Mouse (Mus musculus): ENCODE data around the gene Golga4. TPM values are rescaled to one million over a fixed set of nuclear protein-coding genes. Genes with fewer than 3 reads are reported as not detected.
A peak's percentile ranks its signal among the peaks of the same experiment; 100 is the strongest.

The Golga4 gene
- polyA plus RNA-seq, 1 experiment, result 49.9 TPM

DNA sequence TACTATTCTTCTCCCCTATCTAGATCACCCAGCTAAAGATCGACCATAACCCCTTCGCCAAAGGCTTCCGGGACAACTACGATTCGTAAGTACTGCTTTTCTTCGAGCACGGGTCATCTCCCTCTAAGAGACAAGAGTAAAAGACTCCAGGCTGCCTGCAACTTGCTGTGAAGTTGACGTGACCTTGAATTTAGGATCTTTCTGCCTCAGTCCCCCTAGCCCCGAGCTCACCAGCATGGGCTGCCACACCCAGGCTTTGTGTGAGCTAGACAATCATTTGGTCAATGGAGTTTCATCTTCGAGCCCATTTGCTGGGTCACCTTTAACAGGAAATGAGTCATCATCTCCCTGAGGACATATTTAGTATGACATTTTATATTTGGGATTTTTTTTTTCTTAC, 23.9 kb upstream of the Golga4 start:
- Histone ChIP-seq H3K27ac (replicated peaks; ENCODE audit: low read depth, low read length) (no peak overlapping the region), H3K4me3 (ENCODE audit: insufficient read depth, low read depth, low read length) (no peak overlapping the region), H3K4me1 (ENCODE audit: control insufficient read depth, insufficient read depth, insufficient read length, low read length) (peaks cover 6% of the 10 kb centered on the region; the same call in 1 of the 2 replicates)

GRCm38 (mm10) chr9:118486361-118487095, 19.5 kb upstream of the Golga4 start:
- no peak overlapping the region for H3K27ac ChIP-seq (replicated peaks; ENCODE audit: low read depth, low read length)
- 0 out of 2 replicates have a peak overlapping the region, but pooled peaks have one; percentile 7 for H3K4me3 ChIP-seq (ENCODE audit: insufficient read depth, low read depth, low read length)
- H3K4me1 ChIP-seq (ENCODE audit: control insufficient read depth, insufficient read depth, insufficient read length, low read length), result peaks cover 3% of the 10 kb centered on the region; the same call in 1 of the 2 replicates

- peaks cover 3% of the 10 kb centered on the region; the same call in 1 of the 2 replicates for H3K4me1 ChIP-seq (ENCODE audit: control insufficient read depth, insufficient read depth, insufficient read length, low read length)
- H3K27ac ChIP-seq (replicated peaks; ENCODE audit: low read depth, low read length), result no peak overlapping the region
- H3K4me3 ChIP-seq (ENCODE audit: insufficient read depth, low read depth, low read length), result no peak overlapping the region
These were observed 19.0 kb upstream of the Golga4 start for GRCm38 (mm10) chr9:118487096-118487395.

DNA sequence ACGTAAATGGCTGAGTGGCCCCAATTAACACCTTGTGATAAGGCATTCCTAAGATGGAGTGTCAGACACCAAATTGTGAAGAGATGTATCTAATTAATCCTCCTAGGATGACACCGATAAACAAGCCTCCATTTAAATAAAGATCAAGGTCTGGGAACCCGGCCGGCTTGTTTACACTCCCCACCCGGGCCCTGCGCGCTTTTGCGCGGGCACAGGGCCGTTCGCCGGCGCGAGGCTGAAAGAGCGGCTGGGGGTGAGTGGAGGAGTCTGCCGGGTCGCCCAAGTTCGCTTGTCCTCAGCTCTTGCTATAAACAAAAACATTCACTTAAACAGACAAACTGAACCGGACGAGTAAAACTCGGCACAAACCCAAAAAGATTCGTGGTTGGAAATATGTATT, 18.4 kb upstream of the Golga4 start:
- H3K4me3 ChIP-seq (ENCODE audit: insufficient read depth, low read depth, low read length), result peak overlapping the region; percentile 36
- no peak overlapping the region for H3K27ac ChIP-seq (replicated peaks; ENCODE audit: low read depth, low read length)
- peaks cover 3% of the 10 kb centered on the region; the same call in 1 of the 2 replicates for H3K4me1 ChIP-seq (ENCODE audit: control insufficient read depth, insufficient read depth, insufficient read length, low read length)

DNA sequence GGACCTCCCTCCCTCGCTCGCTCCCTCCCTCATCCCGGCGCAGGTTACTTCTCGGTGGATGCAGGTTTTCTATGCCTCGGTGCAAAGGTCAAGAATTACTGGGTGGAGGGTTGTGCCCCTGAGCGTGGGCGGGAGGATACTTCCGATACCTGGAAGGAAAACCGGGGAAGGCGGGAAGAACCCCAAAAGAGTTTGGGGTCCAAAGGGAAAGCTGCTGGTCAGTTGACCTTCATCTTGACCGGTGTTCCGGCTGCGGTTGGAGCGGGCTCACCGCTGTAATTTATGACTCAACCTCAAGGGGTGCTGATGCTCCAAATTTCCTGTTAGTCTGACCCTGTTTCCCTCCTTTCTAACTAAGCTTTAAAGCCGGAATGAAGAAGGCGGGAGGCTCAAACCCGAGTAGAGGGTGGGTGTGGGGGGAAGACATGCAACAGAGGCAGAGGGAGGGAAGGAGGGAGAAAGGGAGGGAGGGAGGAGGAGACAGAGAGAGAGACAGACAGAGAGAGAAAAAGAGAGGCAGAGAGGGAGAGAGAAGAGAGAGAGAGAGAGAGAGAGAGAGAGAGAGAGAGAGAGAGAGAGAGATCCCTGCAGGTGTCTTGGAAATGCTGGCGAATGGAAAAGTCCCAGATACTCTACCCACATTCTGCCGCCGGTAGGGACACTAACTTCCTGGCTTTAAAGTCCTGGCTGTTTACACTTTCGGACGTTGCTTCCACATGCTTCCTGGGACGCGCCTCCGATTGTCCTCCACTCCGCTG, 17.8 kb upstream of the Golga4 start:
- peak overlapping the region; percentile 36 for H3K4me3 ChIP-seq (ENCODE audit: insufficient read depth, low read depth, low read length)

GRCm38 (mm10) chr9:118488896-118489578, 17.0 kb upstream of the Golga4 start:
- Histone ChIP-seq H3K27ac (replicated peaks; ENCODE audit: low read depth, low read length) (no peak overlapping the region), H3K4me3 (ENCODE audit: insufficient read depth, low read depth, low read length) (peak overlapping the region; percentile 47), H3K4me1 (ENCODE audit: control insufficient read depth, insufficient read depth, insufficient read length, low read length) (peaks cover 3% of the 10 kb centered on the region; the same call in 1 of the 2 replicates)

More for the DNA sequence above, 17.8 kb upstream of the Golga4 start:
- Histone ChIP-seq H3K4me1 (ENCODE audit: control insufficient read depth, insufficient read depth, insufficient read length, low read length) (peaks cover 3% of the 10 kb centered on the region; the same call in 1 of the 2 replicates), H3K27ac (replicated peaks; ENCODE audit: low read depth, low read length) (no peak overlapping the region)

DNA sequence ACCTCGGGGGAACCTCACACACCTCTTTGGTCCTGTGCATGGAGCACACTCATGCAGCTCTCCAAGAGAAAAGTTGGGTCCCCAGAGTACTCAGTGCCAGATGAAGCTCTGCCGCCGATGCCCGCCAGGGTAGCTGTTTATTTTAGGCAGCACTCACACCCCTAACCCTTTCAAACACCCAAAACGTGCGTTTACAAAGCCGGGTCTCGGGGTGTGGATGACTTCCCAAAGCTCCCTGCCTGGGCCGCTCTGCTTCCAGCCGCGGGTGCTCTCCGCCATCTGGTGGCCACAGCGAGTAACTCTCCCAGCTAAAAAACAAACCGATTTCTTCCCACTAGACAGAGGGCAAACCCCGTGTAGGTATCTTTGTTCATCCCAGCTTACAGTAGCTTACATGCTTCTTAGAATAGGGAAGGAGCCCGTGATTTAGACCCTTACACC, 16.5 kb upstream of the Golga4 start:
- H3K4me3 ChIP-seq (ENCODE audit: insufficient read depth, low read depth, low read length), result peak overlapping the region; percentile 47
- no peak overlapping the region for H3K27ac ChIP-seq (replicated peaks; ENCODE audit: low read depth, low read length)
- peaks cover 3% of the 10 kb centered on the region; the same call in 1 of the 2 replicates for H3K4me1 ChIP-seq (ENCODE audit: control insufficient read depth, insufficient read depth, insufficient read length, low read length)

- no peak overlapping the region for H3K27ac ChIP-seq (replicated peaks; ENCODE audit: low read depth, low read length)
- peaks cover 3% of the 10 kb centered on the region; the same call in 1 of the 2 replicates for H3K4me1 ChIP-seq (ENCODE audit: control insufficient read depth, insufficient read depth, insufficient read length, low read length)
- H3K4me3 ChIP-seq (ENCODE audit: insufficient read depth, low read depth, low read length), result no peak overlapping the region
These were observed 14.9 kb upstream of the Golga4 start for GRCm38 (mm10) chr9:118491195-118491594.

DNA sequence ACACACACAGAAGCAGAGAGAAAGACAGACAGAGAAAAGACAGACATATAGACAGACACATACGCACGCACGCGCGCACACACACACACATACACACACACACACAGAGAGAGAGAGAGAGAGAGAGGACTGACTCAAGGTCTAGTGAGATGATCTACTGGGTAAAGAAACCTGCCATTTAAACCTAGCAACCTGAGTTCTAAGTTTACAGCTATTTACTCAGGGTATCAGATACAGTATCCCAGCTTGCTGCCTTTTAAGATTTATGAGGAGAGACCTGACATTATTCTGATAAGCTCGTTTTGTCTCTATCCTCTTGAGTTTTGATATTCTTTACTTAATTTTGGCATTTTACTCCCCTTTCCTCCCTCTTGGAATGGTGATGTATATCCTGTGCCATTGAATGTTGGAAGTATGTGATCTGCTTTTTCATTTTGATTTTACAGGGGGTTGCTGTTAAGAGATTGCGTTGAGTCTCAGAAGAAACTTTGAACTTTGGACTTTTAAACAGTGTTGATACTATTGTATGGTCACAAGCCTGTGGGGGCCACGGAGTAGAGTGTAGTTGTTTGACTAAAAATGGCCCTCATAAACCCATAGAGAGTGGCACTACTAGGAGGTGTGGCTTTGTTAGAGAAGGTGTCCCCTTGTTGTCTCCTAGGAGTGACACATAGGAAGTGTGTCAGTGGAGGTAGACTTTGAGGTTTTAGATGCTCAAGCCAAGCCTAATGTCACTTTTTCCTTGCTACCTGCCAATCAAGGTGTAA, 13.0 kb upstream of the Golga4 start:
- H3K4me3 ChIP-seq (ENCODE audit: insufficient read depth, low read depth, low read length), result no peak overlapping the region
- H3K27ac ChIP-seq (replicated peaks; ENCODE audit: low read depth, low read length), result no peak overlapping the region
- H3K4me1 ChIP-seq (ENCODE audit: control insufficient read depth, insufficient read depth, insufficient read length, low read length), result peaks cover 3% of the 10 kb centered on the region; the same call in 1 of the 2 replicates

DNA sequence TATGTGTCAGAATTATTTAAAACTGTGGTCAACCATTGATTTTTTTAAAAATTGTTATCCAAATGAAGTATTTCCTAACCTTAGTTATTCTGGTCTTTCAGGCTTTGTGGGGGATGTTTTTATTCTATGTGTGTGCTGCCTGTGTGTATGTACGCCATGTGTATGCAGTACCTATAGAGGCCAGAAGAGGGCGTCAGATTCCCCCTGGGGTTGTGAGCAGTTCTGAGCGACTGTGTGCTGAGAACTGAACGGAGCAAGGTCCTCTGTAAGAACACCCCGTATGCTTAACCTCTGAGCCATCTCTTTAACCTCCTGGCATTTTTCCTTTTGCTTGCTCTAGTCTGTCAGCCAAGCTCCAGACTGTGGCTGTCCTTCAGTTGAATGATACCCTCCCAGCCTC, 12.0 kb upstream of the Golga4 start:
- no peaks in the 10 kb centered on the region for H3K4me1 ChIP-seq (ENCODE audit: control insufficient read depth, insufficient read depth, insufficient read length, low read length)
- H3K4me3 ChIP-seq (ENCODE audit: insufficient read depth, low read depth, low read length), result no peak overlapping the region
- no peak overlapping the region for H3K27ac ChIP-seq (replicated peaks; ENCODE audit: low read depth, low read length)

DNA sequence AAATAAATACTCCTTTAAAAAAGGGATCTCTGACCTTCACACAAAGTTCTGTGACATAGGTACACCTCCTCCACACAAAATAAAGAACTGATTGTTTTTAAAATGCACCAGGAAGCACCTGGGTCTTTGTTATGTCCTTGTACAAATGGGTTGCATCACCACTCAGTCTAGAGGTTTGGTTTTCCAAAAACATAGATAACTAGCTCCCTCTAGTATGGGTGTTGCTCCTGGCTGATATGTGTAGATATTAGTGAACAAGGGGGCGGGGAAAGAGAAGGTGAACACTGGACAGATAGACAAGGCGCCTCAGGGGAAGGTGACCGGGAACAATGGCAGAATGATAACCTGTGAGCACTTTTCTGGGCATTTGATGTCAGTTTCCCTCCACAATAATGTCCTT, 10.1 kb upstream of the Golga4 start:
- no peaks in the 10 kb centered on the region for H3K4me1 ChIP-seq (ENCODE audit: control insufficient read depth, insufficient read depth, insufficient read length, low read length)
- no peak overlapping the region for H3K4me3 ChIP-seq (ENCODE audit: insufficient read depth, low read depth, low read length)
- no peak overlapping the region for H3K27ac ChIP-seq (replicated peaks; ENCODE audit: low read depth, low read length)

GRCm38 (mm10) chr9:118496952-118497351, 9.1 kb upstream of the Golga4 start:
- no peak overlapping the region for H3K4me3 ChIP-seq (ENCODE audit: insufficient read depth, low read depth, low read length)

DNA sequence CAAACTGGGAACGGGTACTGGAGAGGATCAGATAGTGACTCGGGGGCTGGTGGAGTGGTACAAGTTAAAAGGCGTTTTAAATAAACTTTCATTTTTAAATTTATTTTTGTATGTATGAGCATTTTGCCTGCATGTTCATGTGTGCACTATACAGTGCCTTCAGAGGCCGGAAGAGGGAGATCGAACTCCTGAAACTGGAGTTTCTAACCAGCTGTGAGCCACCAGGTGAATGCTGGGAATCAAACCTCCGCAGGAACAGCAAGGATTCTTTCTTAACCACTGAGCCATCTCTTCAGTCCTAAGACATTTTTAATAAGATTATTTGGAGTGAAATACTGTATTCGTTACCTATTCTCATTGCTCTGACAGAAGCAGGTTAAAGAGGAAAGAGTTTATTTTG, 8.0 kb upstream of the Golga4 start:
- no peak overlapping the region for H3K4me3 ChIP-seq (ENCODE audit: insufficient read depth, low read depth, low read length)
- no peak overlapping the region for H3K27ac ChIP-seq (replicated peaks; ENCODE audit: low read depth, low read length)
- H3K4me1 ChIP-seq (ENCODE audit: control insufficient read depth, insufficient read depth, insufficient read length, low read length), result no peaks in the 10 kb centered on the region

More at GRCm38 (mm10) chr9:118496952-118497351, 9.1 kb upstream of the Golga4 start:
- no peak overlapping the region for H3K27ac ChIP-seq (replicated peaks; ENCODE audit: low read depth, low read length)
- no peaks in the 10 kb centered on the region for H3K4me1 ChIP-seq (ENCODE audit: control insufficient read depth, insufficient read depth, insufficient read length, low read length)

DNA sequence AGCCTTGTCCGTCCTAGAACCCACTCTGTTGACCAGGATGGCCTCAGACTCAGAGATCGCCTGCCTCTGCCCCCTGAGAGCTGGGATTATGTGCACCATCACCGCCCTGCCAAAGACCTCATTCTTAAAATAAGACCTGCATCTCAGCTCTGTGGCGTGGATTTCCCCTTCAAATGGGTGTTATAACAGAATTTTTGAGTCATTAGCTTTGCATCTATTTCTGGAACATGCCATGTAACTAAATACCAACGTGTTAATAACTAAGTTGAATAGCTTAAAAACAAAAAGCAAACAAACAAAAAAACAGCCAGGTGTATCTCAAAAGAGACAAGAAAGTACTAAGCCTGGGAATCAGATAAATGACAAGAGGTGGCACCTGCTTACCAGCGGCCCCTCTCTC, 5.1 kb upstream of the Golga4 start:
- no peak overlapping the region for H3K4me3 ChIP-seq (ENCODE audit: insufficient read depth, low read depth, low read length)

More for the DNA sequence above, 5.1 kb upstream of the Golga4 start:
- no peaks in the 10 kb centered on the region for H3K4me1 ChIP-seq (ENCODE audit: control insufficient read depth, insufficient read depth, insufficient read length, low read length)
- no peak overlapping the region for H3K27ac ChIP-seq (replicated peaks; ENCODE audit: low read depth, low read length)
